17 mouse cellular contexts compared by ENCODE assay signal in the genomic region with DNA sequence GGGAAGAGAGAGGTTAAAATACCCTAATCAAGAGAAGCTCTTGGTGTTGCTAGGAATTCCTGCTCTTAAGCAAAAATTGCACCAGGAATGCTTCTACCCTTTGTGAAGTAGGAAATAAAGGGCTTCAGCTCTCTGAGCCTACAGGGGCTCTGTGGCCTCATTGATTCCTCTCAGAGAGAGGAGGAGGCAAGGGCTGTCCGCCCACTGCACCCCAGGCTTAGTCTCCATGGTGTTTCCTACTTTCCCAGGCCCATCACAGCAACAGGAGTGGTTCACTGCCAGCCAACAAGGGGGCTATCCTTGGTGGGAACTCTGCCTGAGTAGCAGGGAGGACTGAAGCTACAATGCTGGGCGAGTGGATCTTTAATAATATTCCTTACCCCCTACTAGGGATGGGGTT.
DNase-seq lines count a peak whose midpoint lies in the region; ATAC-seq lines count a peak whose summit lies in the region.
"Had no signal": no experiment of that assay in that cellular context is flagged by ENCODE, and none has a peak within 500 bp of the region (broad histone marks: within the 10 kb centered on the region; RNA-seq: fewer than 3 reads in every experiment).

No protein-coding gene starts in this region.

- H3K9me3 ChIP-seq in kidney, embryonic 16.5 days (ENCODE audit: low read length), result no peaks in the 10 kb centered on the region
- no peaks in the 10 kb centered on the region for H3K9me3 ChIP-seq in forebrain, embryonic 15.5 days
- H3K9me3 ChIP-seq in midbrain, embryonic 12.5 days, result no peaks in the 10 kb centered on the region
- H3K9me3 ChIP-seq: lung, embryonic 15.5 days; stomach, embryonic 15.5 days had no signal

- peak; percentile 10 for DNase-seq in cerebellum, adult 11-12 months
- DNase-seq in kidney, adult 11 months, result no peak
- DNase-seq in gastrocnemius, adult 8-10 months (ENCODE audit: low spot score in 2 of 2), result no peak
- no peak for DNase-seq in MN1 (ENCODE audit: low spot score)
- DNase-seq: adrenal gland, postnatal 10 days; cerebellum, adult 11 months; embryo, embryonic 11 days; gastrocnemius, postnatal 36 days; layer of hippocampus, postnatal 36 days; thymus, postnatal 14 days had no signal

- WGBS in kidney, embryonic 16.5 days, result 82% methylated on average over 2 of the region's 2 CpGs
- 64% methylated on average over 2 of the region's 2 CpGs for WGBS in forebrain, embryonic 15.5 days
- 35% methylated on average over 2 of the region's 2 CpGs for WGBS in midbrain, embryonic 12.5 days

- H3K27me3 ChIP-seq in kidney, embryonic 16.5 days (ENCODE audit: insufficient read depth, low read length), result no peaks in the 10 kb centered on the region
- no peaks in the 10 kb centered on the region for H3K27me3 ChIP-seq in forebrain, embryonic 15.5 days
- no peaks in the 10 kb centered on the region for H3K27me3 ChIP-seq in midbrain, embryonic 12.5 days
- H3K27me3 ChIP-seq: lung, embryonic 15.5 days; stomach, embryonic 15.5 days had no signal

- H3K4me1 ChIP-seq in kidney, embryonic 16.5 days (ENCODE audit: insufficient read depth, low read length), result peaks cover 56% of the 10 kb centered on the region
- H3K4me1 ChIP-seq in forebrain, embryonic 15.5 days, result peaks cover 9% of the 10 kb centered on the region
- H3K4me1 ChIP-seq in midbrain, embryonic 12.5 days, result peaks cover 21% of the 10 kb centered on the region

- peak overlapping the region; percentile 97 for H3K27ac ChIP-seq in kidney, embryonic 16.5 days (ENCODE audit: low read length)
- H3K27ac ChIP-seq in forebrain, embryonic 15.5 days (replicated peaks), result 0 out of 2 replicates have a peak overlapping the region, but pooled peaks have one; percentile 2
- 0 out of 2 replicates have a peak overlapping the region, but pooled peaks have one; percentile 73 for H3K27ac ChIP-seq in midbrain, embryonic 12.5 days (replicated peaks)
- H3K27ac ChIP-seq: lung, embryonic 15.5 days had no signal

- no peaks in the 10 kb centered on the region for H3K36me3 ChIP-seq in kidney, embryonic 16.5 days (ENCODE audit: insufficient read depth, low read length)
- no peaks in the 10 kb centered on the region for H3K36me3 ChIP-seq in forebrain, embryonic 15.5 days
- H3K36me3 ChIP-seq in midbrain, embryonic 12.5 days, result no peaks in the 10 kb centered on the region
- H3K36me3 ChIP-seq: lung, embryonic 15.5 days; stomach, embryonic 15.5 days had no signal

- no peak for ATAC-seq in cerebellum, adult (ENCODE audit: insufficient number of reproducible peaks, low FRiP score, low TSS enrichment)
- ATAC-seq in kidney, embryonic 16.5 days (ENCODE audit: low FRiP score, low TSS enrichment), result no peak
- peak; percentile 59 for ATAC-seq in forebrain, embryonic 15.5 days (replicated peaks)
- ATAC-seq in midbrain, embryonic 12.5 days (ENCODE audit: low FRiP score, low read depth), result no peak
- ATAC-seq: intestine, postnatal 0 days had no signal

- no peak overlapping the region for H3K9ac ChIP-seq in kidney, embryonic 16.5 days (replicated peaks; ENCODE audit: low read length)
- no peak overlapping the region for H3K9ac ChIP-seq in forebrain, embryonic 15.5 days (replicated peaks)
- no peak overlapping the region for H3K9ac ChIP-seq in midbrain, embryonic 12.5 days (replicated peaks)
- H3K9ac ChIP-seq: lung, embryonic 15.5 days; stomach, embryonic 15.5 days had no signal

- H3K4me2 ChIP-seq in kidney, embryonic 16.5 days (replicated peaks; ENCODE audit: low read depth, low read length), result no peak overlapping the region
- H3K4me2 ChIP-seq in forebrain, embryonic 15.5 days (replicated peaks), result no peak overlapping the region
- H3K4me2 ChIP-seq in midbrain, embryonic 12.5 days (replicated peaks), result no peak overlapping the region
- H3K4me2 ChIP-seq: lung, embryonic 15.5 days; stomach, embryonic 15.5 days had no signal

- H3K4me3 ChIP-seq in kidney, embryonic 16.5 days (ENCODE audit: low read length), result no peak overlapping the region
- no peak overlapping the region for H3K4me3 ChIP-seq in forebrain, embryonic 15.5 days
- no peak overlapping the region for H3K4me3 ChIP-seq in midbrain, embryonic 12.5 days
- H3K4me3 ChIP-seq: lung, embryonic 15.5 days; stomach, embryonic 15.5 days had no signal

Comparison
In these comparisons a context has a peak if more than half of its experiments do, and no peak if none do; other contexts are left out.
1. H3K27ac ChIP-seq: peak in every context shown above with its lines; median percentile 97 in kidney, embryonic 16.5 days; 73 in midbrain, embryonic 12.5 days; 2 in forebrain, embryonic 15.5 days.